Mouse (Mus musculus) erythroblast, adult 5-6 weeks (primary cell): ENCODE measurements around the gene Frmd4b. TPM values are rescaled to one million over a fixed set of nuclear protein-coding genes. Genes with fewer than 3 reads are reported as not detected.

Source experiments
- ATAC-seq: replicated peaks from 2 replicates; pipeline ENCODE4 v1.8.0; 2016; ENCODE audit warnings: moderate number of reproducible peaks, mild to moderate bottlenecking, moderate TSS enrichment, inconsistent platforms; ENCODE audit not compliant: poor library complexity, low FRiP score, severe bottlenecking
- total RNA-seq, 2 experiments: library from RNA; stranded (forward) in 1 of 2; stranded (reverse) in 1 of 2; fragments of 150-400 nt in 1 of 2; fragments of 200-764, 138-1000 nt in 1 of 2; gene quantifications; 2 replicates each; pipeline versions ENCODE4 v1.2.3 to v1.2.4; 2015 to 2017; ENCODE audit warnings: low replicate concordance in 2 of 2

The Frmd4b gene
- total RNA-seq, 2 experiments from 2014 or later: 2.9 to 6.1 TPM

- no peak for ATAC-seq
Measured at GRCm38 (mm10) chr6:97486813-97487361, 130.5 kb downstream of the Frmd4b start.

GRCm38 (mm10) chr6:97485886-97486386 is 131.4 kb downstream of the Frmd4b start:
- no peak for ATAC-seq

GRCm38 (mm10) chr6:97481912-97482311 is 135.4 kb downstream of the Frmd4b start:
- ATAC-seq: no peak

- no peak for ATAC-seq
Measured at GRCm38 (mm10) chr6:97478981-97479860, 138.1 kb downstream of the Frmd4b start.

- no peak for ATAC-seq
Measured at GRCm38 (mm10) chr6:97473672-97474071, 143.7 kb downstream of the Frmd4b start.

GRCm38 (mm10) chr6:97472873-97473550 is 144.3 kb downstream of the Frmd4b start:
- no peak for ATAC-seq

GRCm38 (mm10) chr6:97463898-97464524 is 153.3 kb downstream of the Frmd4b start:
- ATAC-seq: no peak

GRCm38 (mm10) chr6:97462421-97462820 is 154.9 kb downstream of the Frmd4b start:
- no peak for ATAC-seq

- no peak for ATAC-seq
Measured at GRCm38 (mm10) chr6:97459112-97459511, 158.2 kb downstream of the Frmd4b start.

GRCm38 (mm10) chr6:97458358-97458757 is 159.0 kb downstream of the Frmd4b start:
- no peak for ATAC-seq

GRCm38 (mm10) chr6:97457954-97458353 is 159.4 kb downstream of the Frmd4b start:
- no peak for ATAC-seq

- no peak for ATAC-seq
Measured at GRCm38 (mm10) chr6:97457210-97457609, 160.1 kb downstream of the Frmd4b start.

GRCm38 (mm10) chr6:97452223-97452622 is 165.1 kb downstream of the Frmd4b start:
- no peak for ATAC-seq

- ATAC-seq: no peak
Measured at GRCm38 (mm10) chr6:97449806-97450205, 167.5 kb downstream of the Frmd4b start.

- no peak for ATAC-seq
Measured at GRCm38 (mm10) chr6:97447020-97447419, 170.3 kb downstream of the Frmd4b start.

GRCm38 (mm10) chr6:97444145-97444544 is 173.2 kb downstream of the Frmd4b start:
- ATAC-seq: no peak

- ATAC-seq: no peak
Measured at GRCm38 (mm10) chr6:97443522-97443921, 173.8 kb downstream of the Frmd4b start.

- no peak for ATAC-seq
Measured at GRCm38 (mm10) chr6:97441357-97441756, 176.0 kb downstream of the Frmd4b start.

- no peak for ATAC-seq
Measured at GRCm38 (mm10) chr6:97438918-97439645, 178.3 kb downstream of the Frmd4b start.
